Comparison of ENCODE assay signal across 11 mouse cellular contexts in the genomic region with DNA sequence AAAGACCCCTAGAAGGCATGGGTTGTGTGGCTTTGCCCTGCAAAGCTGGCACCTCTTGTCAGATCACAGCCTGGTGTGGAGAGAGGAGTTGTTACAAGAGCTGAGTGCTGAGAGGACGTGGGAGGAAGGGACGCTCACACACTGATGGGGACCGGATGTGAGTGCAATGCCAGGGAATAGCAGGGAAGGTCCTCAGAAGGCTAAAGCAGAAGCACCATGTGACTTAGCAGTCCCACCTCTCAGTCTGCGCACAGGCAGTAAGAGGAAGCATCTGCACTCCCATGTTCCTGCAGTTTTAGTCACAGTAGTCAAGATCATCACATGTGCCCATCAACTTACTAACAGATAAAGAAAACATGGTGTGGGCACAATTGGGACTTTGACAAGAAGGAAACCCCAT.
DNase-seq lines count a peak whose midpoint lies in the region; ATAC-seq and TF ChIP-seq lines count a peak whose summit lies in the region.
"Had no signal": no experiment of that assay in that cellular context is flagged by ENCODE, and none has a peak within 500 bp of the region (broad histone marks: within the 10 kb centered on the region; RNA-seq: fewer than 3 reads in every experiment).

No protein-coding gene starts in this region.

- H3K9ac ChIP-seq in midbrain, embryonic 12.5 days (replicated peaks) = no peak overlapping the region
- no peak overlapping the region for H3K9ac ChIP-seq in midbrain, postnatal 0 days (replicated peaks; ENCODE audit: low read length, poor library complexity, severe bottlenecking)
- H3K9ac ChIP-seq in lung, embryonic 16.5 days (ENCODE audit: low read length) = no peak overlapping the region

- no peak overlapping the region for H3K4me3 ChIP-seq in heart, embryonic 10.5 days
- H3K4me3 ChIP-seq in midbrain, embryonic 12.5 days = no peak overlapping the region
- H3K4me3 ChIP-seq in midbrain, postnatal 0 days (ENCODE audit: low read depth, low read length) = no peak overlapping the region
- no peak overlapping the region for H3K4me3 ChIP-seq in lung, embryonic 16.5 days (ENCODE audit: low read length)
- H3K4me3 ChIP-seq: gastrocnemius, adult 2 months had no signal

- H3K4me1 ChIP-seq in heart, embryonic 10.5 days = peaks cover 28% of the 10 kb centered on the region
- peaks cover 41% of the 10 kb centered on the region for H3K4me1 ChIP-seq in midbrain, embryonic 12.5 days
- H3K4me1 ChIP-seq in midbrain, postnatal 0 days (ENCODE audit: insufficient read depth, low read length) = peaks cover 8% of the 10 kb centered on the region; the same call in 1 of the 2 replicates
- peaks cover 3% of the 10 kb centered on the region; the same call in 1 of the 2 replicates for H3K4me1 ChIP-seq in lung, embryonic 16.5 days (replicated peaks; ENCODE audit: control insufficient read depth, insufficient read depth, low read length)

- H3K4me2 ChIP-seq in midbrain, embryonic 12.5 days (replicated peaks) = no peak overlapping the region
- H3K4me2 ChIP-seq in midbrain, postnatal 0 days (ENCODE audit: low read depth, low read length, poor library complexity, severe bottlenecking) = no peak overlapping the region
- H3K4me2 ChIP-seq in lung, embryonic 16.5 days (ENCODE audit: low read depth, low read length) = no peak overlapping the region

- 0 out of 2 replicates have a peak, but pooled peaks cover 1% of the 10 kb centered on the region for H3K36me3 ChIP-seq in heart, embryonic 10.5 days
- H3K36me3 ChIP-seq in midbrain, embryonic 12.5 days = no peaks in the 10 kb centered on the region
- no peaks in the 10 kb centered on the region for H3K36me3 ChIP-seq in midbrain, postnatal 0 days (ENCODE audit: insufficient read depth, low read length)
- no peaks in the 10 kb centered on the region for H3K36me3 ChIP-seq in lung, embryonic 16.5 days (ENCODE audit: control insufficient read depth, insufficient read depth, low read length)

- 58% methylated on average over 4 of the region's 4 CpGs for WGBS in heart, embryonic 10.5 days
- 88% methylated on average over 4 of the region's 4 CpGs for WGBS in midbrain, embryonic 12.5 days
- 87% methylated on average over 4 of the region's 4 CpGs for WGBS in midbrain, postnatal 0 days
- 56% methylated on average over 4 of the region's 4 CpGs for WGBS in lung, embryonic 16.5 days

- no peak overlapping the region; the same call in 1 of the 2 replicates for H3K27ac ChIP-seq in heart, embryonic 10.5 days
- H3K27ac ChIP-seq in midbrain, embryonic 12.5 days (replicated peaks) = peak overlapping the region; percentile 72
- H3K27ac ChIP-seq in midbrain, postnatal 0 days (ENCODE audit: low read depth, low read length) = no peak overlapping the region
- peak overlapping the region; percentile 40 for H3K27ac ChIP-seq in lung, embryonic 16.5 days (ENCODE audit: low read length)
- H3K27ac ChIP-seq: gastrocnemius, adult 2 months had no signal

- intact Hi-C loops in gastrocnemius, postnatal 36 days (cut with DNase I) = no loop called here

- H3K9me3 ChIP-seq in heart, embryonic 10.5 days = no peaks in the 10 kb centered on the region
- no peaks in the 10 kb centered on the region for H3K9me3 ChIP-seq in midbrain, embryonic 12.5 days
- H3K9me3 ChIP-seq in midbrain, postnatal 0 days (ENCODE audit: low read length) = no peaks in the 10 kb centered on the region
- H3K9me3 ChIP-seq in lung, embryonic 16.5 days (ENCODE audit: control insufficient read depth, low read length) = no peaks in the 10 kb centered on the region

- no peak for TF ChIP-seq CTCF in midbrain, postnatal 0 days (IDR thresholded peaks at IDR 0.05)

- H3K27me3 ChIP-seq in heart, embryonic 10.5 days (ENCODE audit: insufficient read depth, poor library complexity, severe bottlenecking) = no peaks in the 10 kb centered on the region
- H3K27me3 ChIP-seq in midbrain, embryonic 12.5 days = no peaks in the 10 kb centered on the region; the same call in 1 of the 2 replicates
- H3K27me3 ChIP-seq in midbrain, postnatal 0 days (ENCODE audit: insufficient read depth, low read length) = no peaks in the 10 kb centered on the region
- H3K27me3 ChIP-seq in lung, embryonic 16.5 days (ENCODE audit: control insufficient read depth, insufficient read depth, low read depth, low read length) = no peaks in the 10 kb centered on the region

- DNase-seq in heart, adult 8-10 months (ENCODE audit: low spot score) = peak; percentile 24
- no peak for DNase-seq in heart, embryonic 10.5 days (ENCODE audit: low spot score)
- DNase-seq in midbrain, postnatal 0 days (ENCODE audit: low spot score) = no peak
- DNase-seq in skeletal muscle tissue, adult 2 months (ENCODE audit: low read depth, low spot score) = peak; percentile 13
- DNase-seq in gastrocnemius, postnatal 36 days = no peak
- no peak for DNase-seq in adrenal gland, postnatal 10 days
- DNase-seq: B cell, adult 2 months; gastrocnemius, adult 2 months; right cerebral cortex, postnatal 14 days had no signal

- ATAC-seq in midbrain, embryonic 12.5 days (ENCODE audit: low FRiP score, low read depth) = no peak
- ATAC-seq in midbrain, postnatal 0 days (ENCODE audit: low FRiP score) = no peak
- ATAC-seq in lung, embryonic 16.5 days (ENCODE audit: low read depth) = peak; percentile 59; the same call in 1 of the 2 replicates

Comparison
In these comparisons a context has a peak if more than half of its experiments do, and no peak if none do; other contexts are left out.
1. DNase-seq: peak in heart, adult 8-10 months (single experiment) and skeletal muscle tissue, adult 2 months (single experiment); none in heart, embryonic 10.5 days (single experiment), midbrain, postnatal 0 days (single experiment), gastrocnemius, postnatal 36 days (0 of 2) and adrenal gland, postnatal 10 days (single experiment).
2. H3K27ac ChIP-seq: peak in midbrain, embryonic 12.5 days (single experiment) and lung, embryonic 16.5 days (single experiment); none in heart, embryonic 10.5 days (single experiment) and midbrain, postnatal 0 days (single experiment).